Mouse (Mus musculus) neural tube, embryonic 11.5 days (tissue): ENCODE measurements at regions not wholly inside any gene's neighbourhood (a gene's known extent, or its start where the extent isn't known, plus 50 kb on each side); places are given as distances from the start of the nearest gene placed in this dataset.

Experiments
- ATAC-seq: fragments of 200-750 bp; cut with Nextera tagmentation; 2 replicates; pipeline ENCODE4 v1.8.0; 2017; ENCODE audit warnings: moderate number of reproducible peaks, mild to moderate bottlenecking, moderate TSS enrichment, moderate library complexity; ENCODE audit not compliant: insufficient read depth, low FRiP score, low TSS enrichment
- DNase-seq: peaks from one replicate; pipeline ENCODE4 v3.0.0-alpha.2; 2015; ENCODE audit warnings: low spot score
- H3K27ac ChIP-seq: fragments of 300-500 bp; sonication (generic); 2 replicates; pipeline ENCODE4 v1.5.1; 2014; ENCODE audit warnings: low read depth, mild to moderate bottlenecking, low read length
- H3K27me3 ChIP-seq: fragments of 300-500 bp; sonication (generic); 2 replicates; pipeline ENCODE4 v1.6.1; 2014; ENCODE audit warnings: mild to moderate bottlenecking, low read length, mixed read lengths; ENCODE audit not compliant: control insufficient read depth, insufficient read depth
- H3K36me3 ChIP-seq: fragments of 300-500 bp; sonication (generic); 2 replicates; pipeline ENCODE4 v1.6.1; 2014; ENCODE audit warnings: mild to moderate bottlenecking, low read length, moderate library complexity, mixed read lengths; ENCODE audit not compliant: control insufficient read depth, insufficient read depth
- H3K4me1 ChIP-seq: fragments of 300-500 bp; sonication (generic); 2 replicates; pipeline ENCODE4 v1.6.1; 2014; ENCODE audit warnings: low read length, mixed read lengths; ENCODE audit not compliant: control insufficient read depth, insufficient read depth
- H3K4me2 ChIP-seq: fragments of 300-500 bp; sonication (generic); 2 replicates; pipeline ENCODE4 v1.6.1; 2014; ENCODE audit warnings: low read depth, mild to moderate bottlenecking, moderate library complexity
- H3K4me3 ChIP-seq: fragments of 300-500 bp; sonication (generic); 2 replicates; pipeline ENCODE4 v1.5.1; 2014; ENCODE audit warnings: low read depth, low read length
- H3K9ac ChIP-seq: fragments of 300-500 bp; sonication (generic); 2 replicates; pipeline ENCODE4 v1.6.1; 2014; ENCODE audit warnings: mild to moderate bottlenecking, low read length
- H3K9me3 ChIP-seq: fragments of 300-500 bp; sonication (generic); 2 replicates; pipeline ENCODE4 v1.6.1; 2016; ENCODE audit warnings: low read length; ENCODE audit not compliant: control insufficient read depth
- WGBS: fragments of 180-500 bp; shearing (Covaris S2); extraction: QIAGEN DNeasy Blood & Tissue Kit; methylation state at CpG from one replicate; pipeline ENCODE4 v1.1.7; 2014; 5-methylcytosine and 5-hydroxymethylcytosine counted together

- DNase-seq: no peak
- no peak overlapping the region for H3K4me3 ChIP-seq
- H3K36me3 ChIP-seq: no peaks in the 10 kb centered on the region
- no peaks in the 10 kb centered on the region for H3K27me3 ChIP-seq
- H3K9me3 ChIP-seq: no peaks in the 10 kb centered on the region
- H3K4me1 ChIP-seq: no peaks in the 10 kb centered on the region
- no peak for ATAC-seq
- WGBS: 25% methylated on average over 2 of the region's 2 CpGs
- no peak overlapping the region for H3K9ac ChIP-seq
- H3K27ac ChIP-seq: no peak overlapping the region
- no peak overlapping the region for H3K4me2 ChIP-seq
These were observed 155.3 kb downstream of the Tox3 start for GRCm38 (mm10) chr8:90192856-90193255.

GRCm38 (mm10) chr8:90182807-90183206 is 165.3 kb downstream of the Tox3 start:
- no peak overlapping the region for H3K4me3 ChIP-seq
- no peaks in the 10 kb centered on the region for H3K27me3 ChIP-seq
- no peaks in the 10 kb centered on the region for H3K9me3 ChIP-seq
- no peak overlapping the region for H3K9ac ChIP-seq
- no peak overlapping the region for H3K4me2 ChIP-seq
- H3K36me3 ChIP-seq: no peaks in the 10 kb centered on the region
- no peak overlapping the region for H3K27ac ChIP-seq
- H3K4me1 ChIP-seq: no peaks in the 10 kb centered on the region
- DNase-seq: no peak
- no peak for ATAC-seq
- 55% methylated on average over 6 of the region's 6 CpGs for WGBS

GRCm38 (mm10) chr8:90176771-90177170 is 171.4 kb downstream of the Tox3 start:
- whole genome bisulfite sequencing: 64% methylated on average over 7 of the region's 7 CpGs
- H3K4me3 ChIP-seq: no peak overlapping the region
- no peaks in the 10 kb centered on the region for H3K4me1 ChIP-seq
- no peak overlapping the region for H3K4me2 ChIP-seq
- no peaks in the 10 kb centered on the region for H3K9me3 ChIP-seq
- no peak overlapping the region for H3K9ac ChIP-seq
- H3K36me3 ChIP-seq: no peaks in the 10 kb centered on the region
- DNase-seq: no peak
- no peak for ATAC-seq
- no peak overlapping the region for H3K27ac ChIP-seq
- H3K27me3 ChIP-seq: no peaks in the 10 kb centered on the region

- no peak for ATAC-seq
- no peaks in the 10 kb centered on the region for H3K4me1 ChIP-seq
- WGBS: 59% methylated on average over 9 of the region's 9 CpGs
- no peak overlapping the region for H3K4me2 ChIP-seq
- no peak for DNase-seq
- H3K4me3 ChIP-seq: no peak overlapping the region
- no peaks in the 10 kb centered on the region for H3K9me3 ChIP-seq
- no peak overlapping the region for H3K27ac ChIP-seq
- no peak overlapping the region for H3K9ac ChIP-seq
- H3K27me3 ChIP-seq: no peaks in the 10 kb centered on the region
- H3K36me3 ChIP-seq: no peaks in the 10 kb centered on the region
These were observed 171.8 kb downstream of the Tox3 start for GRCm38 (mm10) chr8:90176335-90176734.

- Histone ChIP-seq H3K4me1 (no peaks in the 10 kb centered on the region), H3K36me3 (no peaks in the 10 kb centered on the region), H3K4me2 (no peak overlapping the region), H3K27me3 (no peaks in the 10 kb centered on the region), H3K9ac (no peak overlapping the region), H3K9me3 (no peaks in the 10 kb centered on the region), H3K4me3 (no peak overlapping the region), H3K27ac (no peak overlapping the region)
- 90% methylated on average over 2 of the region's 2 CpGs for WGBS
- DNase-seq (no peak), ATAC-seq (no peak)
These were observed 181.5 kb downstream of the Tox3 start for GRCm38 (mm10) chr8:90166639-90167038.

- no peak overlapping the region for H3K9ac ChIP-seq
- no peak overlapping the region for H3K27ac ChIP-seq
- WGBS: 92% methylated on average over 5 of the region's 5 CpGs
- DNase-seq (no peak), ATAC-seq (no peak)
- no peaks in the 10 kb centered on the region for H3K9me3 ChIP-seq
- no peaks in the 10 kb centered on the region for H3K27me3 ChIP-seq
- H3K4me2 ChIP-seq: no peak overlapping the region
- no peaks in the 10 kb centered on the region for H3K36me3 ChIP-seq
- H3K4me1 ChIP-seq: no peaks in the 10 kb centered on the region
- no peak overlapping the region for H3K4me3 ChIP-seq
These were observed 196.7 kb downstream of the Tox3 start for GRCm38 (mm10) chr8:90151477-90151876.

GRCm38 (mm10) chr8:90149903-90150302 is 198.2 kb downstream of the Tox3 start:
- H3K9ac ChIP-seq: no peak overlapping the region
- WGBS: 73% methylated on average over 6 of the region's 6 CpGs
- H3K27me3 ChIP-seq: no peaks in the 10 kb centered on the region
- no peak for ATAC-seq
- H3K4me2 ChIP-seq: no peak overlapping the region
- H3K36me3 ChIP-seq: no peaks in the 10 kb centered on the region
- DNase-seq: no peak
- H3K27ac ChIP-seq: no peak overlapping the region
- no peaks in the 10 kb centered on the region for H3K9me3 ChIP-seq
- H3K4me1 ChIP-seq: no peaks in the 10 kb centered on the region
- H3K4me3 ChIP-seq: no peak overlapping the region

- 85% methylated on average over 5 of the region's 5 CpGs for WGBS
- Histone ChIP-seq H3K4me3 (no peak overlapping the region), H3K4me2 (no peak overlapping the region), H3K36me3 (no peaks in the 10 kb centered on the region), H3K9me3 (no peaks in the 10 kb centered on the region), H3K9ac (no peak overlapping the region), H3K27ac (no peak overlapping the region), H3K4me1 (no peaks in the 10 kb centered on the region), H3K27me3 (no peaks in the 10 kb centered on the region)
- no peak for DNase-seq
- ATAC-seq: no peak
These were observed 213.5 kb downstream of the Tox3 start for GRCm38 (mm10) chr8:90134626-90135025.

- H3K9ac ChIP-seq: no peak overlapping the region
- no peaks in the 10 kb centered on the region for H3K4me1 ChIP-seq
- no peak overlapping the region for H3K27ac ChIP-seq
- ATAC-seq (no peak), DNase-seq (no peak)
- H3K4me2 ChIP-seq: no peak overlapping the region
- H3K27me3 ChIP-seq: no peaks in the 10 kb centered on the region
- no peaks in the 10 kb centered on the region for H3K9me3 ChIP-seq
- H3K4me3 ChIP-seq: no peak overlapping the region
- WGBS: 78% methylated on average over 5 of the region's 5 CpGs
- no peaks in the 10 kb centered on the region for H3K36me3 ChIP-seq
These were observed 217.4 kb downstream of the Tox3 start for GRCm38 (mm10) chr8:90130704-90131267.
